ENCODE assay signal across 28 mouse cellular contexts in the genomic region with DNA sequence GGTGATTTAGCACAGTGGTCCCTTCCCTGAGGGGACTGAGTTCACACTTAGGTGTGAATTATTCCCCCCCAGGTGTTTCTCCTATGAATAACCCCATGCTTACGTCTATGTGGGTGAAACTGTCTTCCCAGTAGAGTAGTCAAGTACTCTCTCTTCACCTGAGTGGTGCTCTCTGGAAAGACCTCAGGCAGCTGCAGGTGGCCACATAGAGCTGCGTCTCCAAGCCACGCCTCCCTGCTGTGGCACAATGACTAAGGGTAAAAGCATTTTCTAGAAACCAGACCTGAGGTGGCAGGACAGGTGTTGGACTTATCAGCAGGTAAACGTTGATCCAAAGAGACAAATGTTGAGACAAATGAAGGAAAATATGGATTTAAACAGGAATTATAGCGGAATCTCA.
DNase-seq lines count a peak whose midpoint lies in the region; ATAC-seq and TF ChIP-seq lines count a peak whose summit lies in the region.
"Had no signal": no experiment of that assay in that cellular context is flagged by ENCODE, and none has a peak within 500 bp of the region (broad histone marks: within the 10 kb centered on the region; RNA-seq: fewer than 3 reads in every experiment).

No protein-coding gene starts in this region.

- H3K36me3 ChIP-seq in intestine, embryonic 15.5 days, result no peaks in the 10 kb centered on the region
- H3K36me3 ChIP-seq in lung, postnatal 0 days (ENCODE audit: insufficient read depth, low read length), result no peaks in the 10 kb centered on the region
- no peaks in the 10 kb centered on the region for H3K36me3 ChIP-seq in forebrain, embryonic 14.5 days (ENCODE audit: control insufficient read depth, insufficient read depth, low read length)
- H3K36me3 ChIP-seq: forebrain, embryonic 12.5 days; limb, embryonic 12.5 days; liver, embryonic 15.5 days; neural tube, embryonic 12.5 days had no signal

- TF ChIP-seq EP300 in lung, postnatal 0 days (IDR thresholded peaks at IDR 0.05), result peak; percentile 44

- H3K4me1 ChIP-seq in intestine, embryonic 15.5 days (replicated peaks), result no peaks in the 10 kb centered on the region
- H3K4me1 ChIP-seq in lung, postnatal 0 days (ENCODE audit: insufficient read depth, low read depth, low read length), result no peaks in the 10 kb centered on the region
- H3K4me1 ChIP-seq in forebrain, embryonic 14.5 days (ENCODE audit: control insufficient read depth, insufficient read depth, low read length), result no peaks in the 10 kb centered on the region
- H3K4me1 ChIP-seq: forebrain, embryonic 12.5 days; limb, embryonic 12.5 days; liver, embryonic 15.5 days; neural tube, embryonic 12.5 days had no signal

- H3K9ac ChIP-seq in intestine, embryonic 15.5 days, result no peak overlapping the region
- no peak overlapping the region for H3K9ac ChIP-seq in lung, postnatal 0 days (replicated peaks; ENCODE audit: low read depth)
- H3K9ac ChIP-seq in forebrain, embryonic 14.5 days (ENCODE audit: low read length), result no peak overlapping the region
- H3K9ac ChIP-seq: forebrain, embryonic 12.5 days; hindbrain, embryonic 14.5 days; limb, embryonic 12.5 days; liver, embryonic 15.5 days; neural tube, embryonic 12.5 days had no signal

- no peak overlapping the region for H3K27ac ChIP-seq in intestine, embryonic 15.5 days
- no peak overlapping the region for H3K27ac ChIP-seq in lung, postnatal 0 days (ENCODE audit: low read length)
- no peak overlapping the region for H3K27ac ChIP-seq in forebrain, embryonic 14.5 days (ENCODE audit: low read depth, low read length)
- H3K27ac ChIP-seq: forebrain, embryonic 12.5 days; hindbrain, embryonic 14.5 days; limb, embryonic 12.5 days; liver, embryonic 15.5 days; neural tube, embryonic 12.5 days had no signal

- ATAC-seq in intestine, embryonic 15.5 days, result peak; percentile 59; the same call in 1 of the 2 replicates
- ATAC-seq in lung, postnatal 0 days, result peak; percentile 95
- no peak for ATAC-seq in forebrain, embryonic 14.5 days
- ATAC-seq: CD4-positive, CD25-positive, alpha-beta regulatory T cell, adult 4 months had no signal

- DNase-seq in lung, adult 18-20 months, result peak; percentile 36 to 66
- peak; percentile 82 for DNase-seq in lung, postnatal 0 days (ENCODE audit: low spot score)
- peak; percentile 24 to 58 for DNase-seq in lung, postnatal 4 days
- no peak for DNase-seq in layer of hippocampus, adult 9-11 months
- no peak for DNase-seq in forebrain, embryonic 14.5 days (ENCODE audit: low spot score)
- no peak for DNase-seq in left cerebral cortex, postnatal 25 days (ENCODE audit: low spot score in 2 of 2)
- no peak for DNase-seq in yolk sac, embryonic 10.5 days (ENCODE audit: low spot score)
- DNase-seq: adrenal gland, postnatal 25 days; cerebellum, adult 18-20 months; cerebellum, postnatal 10 days; gastrocnemius, postnatal 10 days; heart, postnatal 4 days; kidney, adult 2 months; kidney, postnatal 4 days; layer of hippocampus, postnatal 36 days; right cerebral cortex, adult 18-20 months; thymus, postnatal 14 days had no signal

- H3K27me3 ChIP-seq in intestine, embryonic 15.5 days (replicated peaks), result no peaks in the 10 kb centered on the region
- no peaks in the 10 kb centered on the region for H3K27me3 ChIP-seq in lung, postnatal 0 days (replicated peaks; ENCODE audit: insufficient read depth, low read length)
- no peaks in the 10 kb centered on the region for H3K27me3 ChIP-seq in forebrain, embryonic 14.5 days (replicated peaks; ENCODE audit: control insufficient read depth, insufficient read depth, low read length)
- H3K27me3 ChIP-seq: forebrain, embryonic 12.5 days; limb, embryonic 12.5 days; liver, embryonic 15.5 days; neural tube, embryonic 12.5 days had no signal

- no peak overlapping the region for H3K4me2 ChIP-seq in intestine, embryonic 15.5 days (replicated peaks)
- no peak overlapping the region for H3K4me2 ChIP-seq in lung, postnatal 0 days (replicated peaks; ENCODE audit: low read depth, low read length)
- no peak overlapping the region for H3K4me2 ChIP-seq in forebrain, embryonic 14.5 days (ENCODE audit: low read length)
- H3K4me2 ChIP-seq: forebrain, embryonic 12.5 days; heart, embryonic 11.5 days; hindbrain, embryonic 14.5 days; limb, embryonic 12.5 days; liver, embryonic 15.5 days; midbrain, embryonic 11.5 days; neural tube, embryonic 12.5 days had no signal

- H3K4me3 ChIP-seq in intestine, embryonic 15.5 days (replicated peaks), result no peak overlapping the region
- H3K4me3 ChIP-seq in lung, postnatal 0 days (ENCODE audit: low read depth, low read length), result no peak overlapping the region
- no peak overlapping the region for H3K4me3 ChIP-seq in forebrain, embryonic 14.5 days (ENCODE audit: low read depth, low read length)
- H3K4me3 ChIP-seq: erythroblast, embryonic 14.5 days; forebrain, embryonic 12.5 days; limb, embryonic 12.5 days; liver, embryonic 15.5 days; myocyte; neural tube, embryonic 12.5 days had no signal

- intact Hi-C loops in left cerebral cortex, postnatal 25 days (cut with DNase I), result no loop called here

- no peak for TF ChIP-seq CTCF in lung, postnatal 0 days (IDR thresholded peaks at IDR 0.05)

- 59% methylated on average over 5 of the region's 5 CpGs for WGBS in intestine, embryonic 15.5 days
- WGBS in lung, postnatal 0 days, result 63% methylated on average over 5 of the region's 5 CpGs
- 85% methylated on average over 5 of the region's 5 CpGs for WGBS in forebrain, embryonic 14.5 days

- H3K9me3 ChIP-seq in intestine, embryonic 15.5 days, result no peaks in the 10 kb centered on the region
- H3K9me3 ChIP-seq in lung, postnatal 0 days (ENCODE audit: low read length), result no peaks in the 10 kb centered on the region
- no peaks in the 10 kb centered on the region for H3K9me3 ChIP-seq in forebrain, embryonic 14.5 days (replicated peaks; ENCODE audit: control insufficient read depth, low read length)
- H3K9me3 ChIP-seq: forebrain, embryonic 12.5 days; limb, embryonic 12.5 days; liver, embryonic 15.5 days; neural tube, embryonic 12.5 days had no signal

Comparison
In these comparisons a context has a peak if more than half of its experiments do, and no peak if none do; other contexts are left out.
1. DNase-seq: peak in lung, adult 18-20 months (2 of 2), lung, postnatal 0 days (single experiment) and lung, postnatal 4 days (2 of 2); none in layer of hippocampus, adult 9-11 months (single experiment), forebrain, embryonic 14.5 days (single experiment), left cerebral cortex, postnatal 25 days (0 of 2) and yolk sac, embryonic 10.5 days (single experiment).